ENCODE assay signal across 25 mouse cellular contexts in the genomic region with DNA sequence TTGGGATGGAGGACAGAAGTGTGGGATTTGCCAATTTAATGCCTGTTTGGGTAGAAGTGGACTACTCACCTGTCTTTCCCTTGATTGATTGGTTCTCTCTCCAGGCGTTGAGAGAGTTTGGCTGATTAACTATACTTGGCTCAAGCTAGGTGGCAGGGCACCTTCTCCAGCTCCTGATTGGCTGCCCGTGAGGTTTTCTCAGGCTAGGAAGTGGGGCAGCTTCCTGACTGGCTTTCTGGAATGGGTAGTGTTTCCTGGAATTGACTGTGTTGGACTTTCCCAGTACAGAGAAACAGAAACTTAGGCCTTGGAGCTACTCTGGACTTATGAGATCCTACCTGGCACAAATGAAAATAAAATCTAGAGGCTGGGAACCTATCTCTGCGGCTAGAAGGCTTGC. TPM values are rescaled to one million over a fixed set of nuclear protein-coding genes. Genes with fewer than 3 reads are reported as not detected.
DNase-seq lines count a peak whose midpoint lies in the region; TF ChIP-seq lines count a peak whose summit lies in the region.
"Had no signal": no experiment of that assay in that cellular context is flagged by ENCODE, and none has a peak within 500 bp of the region (broad histone marks: within the 10 kb centered on the region; RNA-seq: fewer than 3 reads in every experiment).

No protein-coding gene starts in this region.

- H3K79me2 ChIP-seq in heart, adult 2 months (replicated peaks; ENCODE audit: control insufficient read depth, insufficient read depth, low read length) = no peaks in the 10 kb centered on the region

- peak in 1 of 2 experiments; percentile 31 for DNase-seq in heart, adult 2 months
- DNase-seq in heart, embryonic 10.5 days (ENCODE audit: low spot score) = no peak
- DNase-seq in layer of hippocampus, adult 2 months (ENCODE audit: low spot score in 2 of 2) = no peak
- no peak for DNase-seq in layer of hippocampus, postnatal 36 days
- peak; percentile 32 for DNase-seq in kidney, postnatal 14 days
- DNase-seq in lung, postnatal 4 days = peak; percentile 6 to 30
- no peak for DNase-seq in gastrocnemius, postnatal 4 days (ENCODE audit: low spot score in 2 of 2)
- no peak for DNase-seq in forebrain, embryonic 10.5 days (ENCODE audit: extremely low spot score, low spot score)
- DNase-seq: adrenal gland, postnatal 14 days; cerebellum, adult 2 months; gastrocnemius, postnatal 25 days; retina, postnatal 1 day; right cerebral cortex, postnatal 4 days had no signal

- peak; percentile 37; the same call in 1 of the 2 replicates for TF ChIP-seq POLR2A in heart, adult 2 months (IDR thresholded peaks at IDR 0.05; ENCODE audit: insufficient read depth, low read depth, low read length)

- peak overlapping the region; percentile 77 for H3K27ac ChIP-seq in heart, adult 2 months
- no peak overlapping the region for H3K27ac ChIP-seq in heart, embryonic 10.5 days
- H3K27ac ChIP-seq in layer of hippocampus, adult 2 months = peak overlapping the region; percentile 53; the same call in 1 of the 2 replicates
- H3K27ac ChIP-seq in forebrain, embryonic 10.5 days = no peak overlapping the region
- H3K27ac ChIP-seq: embryonic facial prominence, embryonic 13.5 days; hindbrain, embryonic 12.5 days; liver, embryonic 14.5 days; midbrain, embryonic 15.5 days had no signal

- no peak overlapping the region for H3K4me3 ChIP-seq in heart, adult 2 months
- no peak overlapping the region for H3K4me3 ChIP-seq in heart, embryonic 10.5 days
- no peak overlapping the region for H3K4me3 ChIP-seq in layer of hippocampus, adult 2 months
- no peak overlapping the region for H3K4me3 ChIP-seq in forebrain, embryonic 10.5 days
- H3K4me3 ChIP-seq: embryonic facial prominence, embryonic 13.5 days; hindbrain, embryonic 12.5 days; midbrain, embryonic 15.5 days had no signal

- peaks cover 2% of the 10 kb centered on the region for H3K36me3 ChIP-seq in heart, adult 2 months (ENCODE audit: control insufficient read depth, insufficient read depth, low read length)
- H3K36me3 ChIP-seq in heart, embryonic 10.5 days = no peaks in the 10 kb centered on the region
- H3K36me3 ChIP-seq in forebrain, embryonic 10.5 days (replicated peaks) = no peaks in the 10 kb centered on the region
- H3K36me3 ChIP-seq: embryonic facial prominence, embryonic 13.5 days; hindbrain, embryonic 12.5 days; midbrain, embryonic 15.5 days had no signal

- intact Hi-C loops in heart, adult 2 months (cut with DNase I) = no loop called here

- 55% methylated on average over 3 of the region's 3 CpGs for WGBS in heart, adult 2 months
- WGBS in heart, embryonic 10.5 days = 46% methylated on average over 3 of the region's 3 CpGs
- 82% methylated on average over 3 of the region's 3 CpGs for WGBS in forebrain, embryonic 10.5 days

- peaks cover 14% of the 10 kb centered on the region for H3K4me1 ChIP-seq in heart, adult 2 months (ENCODE audit: control insufficient read depth, insufficient read depth, low read length)
- peaks cover 4% of the 10 kb centered on the region; the same call in 1 of the 2 replicates for H3K4me1 ChIP-seq in heart, embryonic 10.5 days
- H3K4me1 ChIP-seq in forebrain, embryonic 10.5 days = no peaks in the 10 kb centered on the region
- H3K4me1 ChIP-seq: embryonic facial prominence, embryonic 13.5 days; hindbrain, embryonic 12.5 days; midbrain, embryonic 15.5 days had no signal

- TF ChIP-seq EP300 in heart, adult 2 months (IDR thresholded peaks at IDR 0.05; ENCODE audit: insufficient read depth, low read depth, low read length) = peak; percentile 57; the same call in 1 of the 2 replicates

- H3K9ac ChIP-seq in heart, adult 2 months (ENCODE audit: low read depth, low read length) = 0 out of 2 replicates have a peak overlapping the region, but pooled peaks have one; percentile 19
- H3K9ac ChIP-seq: embryonic facial prominence, embryonic 13.5 days; hindbrain, embryonic 12.5 days; liver, embryonic 14.5 days; midbrain, embryonic 15.5 days had no signal

- H3K27me3 ChIP-seq in heart, adult 2 months (ENCODE audit: control insufficient read depth, insufficient read depth, low read length) = no peaks in the 10 kb centered on the region
- no peaks in the 10 kb centered on the region for H3K27me3 ChIP-seq in heart, embryonic 10.5 days (ENCODE audit: insufficient read depth, poor library complexity, severe bottlenecking)
- no peaks in the 10 kb centered on the region for H3K27me3 ChIP-seq in forebrain, embryonic 10.5 days (ENCODE audit: poor library complexity, severe bottlenecking)
- H3K27me3 ChIP-seq: embryonic facial prominence, embryonic 13.5 days; hindbrain, embryonic 12.5 days; midbrain, embryonic 15.5 days had no signal

- no peaks in the 10 kb centered on the region for H3K9me3 ChIP-seq in heart, embryonic 10.5 days
- no peaks in the 10 kb centered on the region for H3K9me3 ChIP-seq in forebrain, embryonic 10.5 days
- H3K9me3 ChIP-seq: embryonic facial prominence, embryonic 13.5 days; hindbrain, embryonic 12.5 days; midbrain, embryonic 15.5 days had no signal

- no peak for TF ChIP-seq CTCF in heart, adult 2 months (IDR thresholded peaks at IDR 0.05)
- TF ChIP-seq CTCF in layer of hippocampus, adult 2 months (conservative IDR thresholded peaks at IDR 0.05) = no peak

RNA-seq across cellular contexts. Expression of a gene that starts 0.6 kb away (rescaled TPM):
- not detected for total RNA-seq in heart, adult 2 months (2021)
- polyA plus RNA-seq in heart, adult 2 months (2012; rRNA removed) = 0.45 TPM in 1 of 2 replicates, not detected in the other
- not detected in 2 replicates for polyA plus RNA-seq in heart, embryonic 10.5 days (2016; fragmentation: Nextera tagmentation; extraction: Ambion mirVana)
- total RNA-seq in layer of hippocampus, adult 2 months (2021) = not detected
- total RNA-seq in layer of hippocampus, postnatal 36 days (2021) = not detected
- total RNA-seq in gastrocnemius, postnatal 4 days (2021) = not detected
- polyA plus RNA-seq in forebrain, embryonic 10.5 days (2016; fragmentation: Nextera tagmentation; extraction: Ambion mirVana) = not detected in 2 replicates
- total RNA-seq: adrenal gland, postnatal 14 days; common myeloid progenitor, adult 5-6 weeks; gastrocnemius, postnatal 25 days; left cerebral cortex, adult 8-10 months; megakaryocyte, adult 5-6 weeks had no signal
- polyA plus RNA-seq: cerebellum, adult 2 months; embryonic facial prominence, embryonic 13.5 days; frontal cortex, adult 2 months; heart, embryonic 16.5 days; hindbrain, embryonic 12.5 days; intestine, embryonic 14.5 days; limb, embryonic 11.5 days; liver, embryonic 14.5 days; midbrain, embryonic 15.5 days; stomach, embryonic 14.5 days had no signal

RNA-seq across cellular contexts. Expression of a gene that starts 2.5 kb away (rescaled TPM):
- total RNA-seq in heart, adult 2 months (2021) = 1 to 10 TPM; 1.3 to 3.0 TPM
- polyA plus RNA-seq in heart, adult 2 months (2012; rRNA removed) = 1.9 and 2.8 TPM in 2 replicates
- polyA plus RNA-seq in heart, embryonic 10.5 days (2016; fragmentation: Nextera tagmentation; extraction: Ambion mirVana) = not detected in 2 replicates
- not detected for total RNA-seq in layer of hippocampus, adult 2 months (2021)
- under 1 TPM; 0.20 to 0.38 TPM for total RNA-seq in layer of hippocampus, postnatal 36 days (2021)
- total RNA-seq in gastrocnemius, postnatal 4 days (2021) = under 1 TPM; 0.18 to 0.20 TPM
- not detected in 2 replicates for polyA plus RNA-seq in forebrain, embryonic 10.5 days (2016; fragmentation: Nextera tagmentation; extraction: Ambion mirVana)
- total RNA-seq: megakaryocyte, adult 5-6 weeks had no signal
- polyA plus RNA-seq: embryonic facial prominence, embryonic 13.5 days; liver, embryonic 14.5 days had no signal

RNA-seq across cellular contexts. Expression of a gene that starts 36.7 kb away (rescaled TPM):
- total RNA-seq in heart, adult 2 months (2021) = not detected
- polyA plus RNA-seq in heart, adult 2 months (2012; rRNA removed) = not detected in 2 replicates
- not detected in 2 replicates for polyA plus RNA-seq in heart, embryonic 10.5 days (2016; fragmentation: Nextera tagmentation; extraction: Ambion mirVana)
- total RNA-seq in layer of hippocampus, adult 2 months (2021) = not detected
- not detected for total RNA-seq in layer of hippocampus, postnatal 36 days (2021)
- not detected for total RNA-seq in gastrocnemius, postnatal 4 days (2021)
- not detected in 2 replicates for polyA plus RNA-seq in forebrain, embryonic 10.5 days (2016; fragmentation: Nextera tagmentation; extraction: Ambion mirVana)
- total RNA-seq: adrenal gland, postnatal 14 days; common myeloid progenitor, adult 5-6 weeks; gastrocnemius, postnatal 25 days; left cerebral cortex, adult 8-10 months; megakaryocyte, adult 5-6 weeks had no signal
- polyA plus RNA-seq: cerebellum, adult 2 months; embryonic facial prominence, embryonic 13.5 days; frontal cortex, adult 2 months; heart, embryonic 16.5 days; hindbrain, embryonic 12.5 days; intestine, embryonic 14.5 days; limb, embryonic 11.5 days; liver, embryonic 14.5 days; midbrain, embryonic 15.5 days; stomach, embryonic 14.5 days had no signal

RNA-seq across cellular contexts. Expression of a gene that starts 44.7 kb away (rescaled TPM):
- total RNA-seq in heart, adult 2 months (2021) = 1 to 10 TPM; 1.3 to 8.1 TPM
- 0.26 and 6.2 TPM in 2 replicates for polyA plus RNA-seq in heart, adult 2 months (2012; rRNA removed)
- not detected in 2 replicates for polyA plus RNA-seq in heart, embryonic 10.5 days (2016; fragmentation: Nextera tagmentation; extraction: Ambion mirVana)
- total RNA-seq in layer of hippocampus, adult 2 months (2021) = not detected
- not detected for total RNA-seq in layer of hippocampus, postnatal 36 days (2021)
- total RNA-seq in gastrocnemius, postnatal 4 days (2021) = not detected
- polyA plus RNA-seq in forebrain, embryonic 10.5 days (2016; fragmentation: Nextera tagmentation; extraction: Ambion mirVana) = not detected in 2 replicates
- total RNA-seq: common myeloid progenitor, adult 5-6 weeks; megakaryocyte, adult 5-6 weeks had no signal
- polyA plus RNA-seq: frontal cortex, adult 2 months; hindbrain, embryonic 12.5 days; intestine, embryonic 14.5 days; limb, embryonic 11.5 days; midbrain, embryonic 15.5 days; stomach, embryonic 14.5 days had no signal

Comparison
In these comparisons a context has a peak if more than half of its experiments do, and no peak if none do; other contexts are left out.
1. H3K27ac ChIP-seq: peak in heart, adult 2 months (single experiment) and layer of hippocampus, adult 2 months (single experiment); none in heart, embryonic 10.5 days (single experiment) and forebrain, embryonic 10.5 days (single experiment).
2. DNase-seq: peak in kidney, postnatal 14 days (single experiment) and lung, postnatal 4 days (2 of 2); none in heart, embryonic 10.5 days (single experiment), layer of hippocampus, adult 2 months (0 of 2), layer of hippocampus, postnatal 36 days (0 of 2), gastrocnemius, postnatal 4 days (0 of 2) and forebrain, embryonic 10.5 days (single experiment).